Mouse (Mus musculus): ENCODE results near the gene Gm16368.
"Not testable (repeated sequence)": the region's sequence is repeated elsewhere in the genome, so short reads cannot be mapped to it uniquely, and the experiment has no call there.

Gm16368 gene

GRCm38 (mm10) chr12:88083397-88083796 is at the start of gene Gm16368:
Gene Gm16368 (plus strand): TSS chr12:88083697.
- DNase-seq (ENCODE audit: low spot score): not testable (repeated sequence)

- not testable (repeated sequence) for DNase-seq (ENCODE audit: low spot score)
Measured at GRCm38 (mm10) chr12:88039062-88039461, 44.4 kb upstream of the Gm16368 start.

GRCm38 (mm10) chr12:88039703-88040102 is 43.8 kb upstream of the Gm16368 start:
- not testable (repeated sequence) for DNase-seq (ENCODE audit: low spot score)

GRCm38 (mm10) chr12:88045226-88045625 is 38.3 kb upstream of the Gm16368 start:
- not testable (repeated sequence) for DNase-seq (ENCODE audit: low spot score)
